Mouse (Mus musculus) left cerebral cortex, adult 9 months (tissue): ENCODE measurements around the gene Ptpdc1.

Source experiments
- DNase-seq, 2 experiments: peaks; one replicate each; pipeline ENCODE4 v3.0.0; 2022; ENCODE audit warnings: low spot score in 2 of 2

The Ptpdc1 gene

DNA sequence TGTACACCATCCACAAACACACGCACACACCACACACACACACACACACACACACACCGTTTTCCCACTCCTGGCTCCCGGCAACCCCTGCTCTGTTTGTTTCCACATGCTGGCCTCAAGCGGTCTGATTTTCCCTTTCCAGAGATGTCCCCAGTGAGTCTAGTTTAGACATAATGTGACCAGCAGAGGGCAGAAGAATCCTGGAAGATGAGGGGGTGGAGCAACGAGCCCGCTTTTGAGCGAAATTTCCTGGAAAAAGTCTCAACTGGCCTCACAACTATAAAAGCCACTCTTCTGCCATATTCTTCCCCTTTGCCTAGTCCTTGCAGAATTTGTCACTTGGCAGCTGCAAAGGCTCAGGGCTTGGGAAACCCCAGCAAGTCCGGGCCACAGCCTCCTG, 30.2 kb upstream of the Ptpdc1 start:
- peak in 1 of 2 experiments; percentile 65 for DNase-seq

DNA sequence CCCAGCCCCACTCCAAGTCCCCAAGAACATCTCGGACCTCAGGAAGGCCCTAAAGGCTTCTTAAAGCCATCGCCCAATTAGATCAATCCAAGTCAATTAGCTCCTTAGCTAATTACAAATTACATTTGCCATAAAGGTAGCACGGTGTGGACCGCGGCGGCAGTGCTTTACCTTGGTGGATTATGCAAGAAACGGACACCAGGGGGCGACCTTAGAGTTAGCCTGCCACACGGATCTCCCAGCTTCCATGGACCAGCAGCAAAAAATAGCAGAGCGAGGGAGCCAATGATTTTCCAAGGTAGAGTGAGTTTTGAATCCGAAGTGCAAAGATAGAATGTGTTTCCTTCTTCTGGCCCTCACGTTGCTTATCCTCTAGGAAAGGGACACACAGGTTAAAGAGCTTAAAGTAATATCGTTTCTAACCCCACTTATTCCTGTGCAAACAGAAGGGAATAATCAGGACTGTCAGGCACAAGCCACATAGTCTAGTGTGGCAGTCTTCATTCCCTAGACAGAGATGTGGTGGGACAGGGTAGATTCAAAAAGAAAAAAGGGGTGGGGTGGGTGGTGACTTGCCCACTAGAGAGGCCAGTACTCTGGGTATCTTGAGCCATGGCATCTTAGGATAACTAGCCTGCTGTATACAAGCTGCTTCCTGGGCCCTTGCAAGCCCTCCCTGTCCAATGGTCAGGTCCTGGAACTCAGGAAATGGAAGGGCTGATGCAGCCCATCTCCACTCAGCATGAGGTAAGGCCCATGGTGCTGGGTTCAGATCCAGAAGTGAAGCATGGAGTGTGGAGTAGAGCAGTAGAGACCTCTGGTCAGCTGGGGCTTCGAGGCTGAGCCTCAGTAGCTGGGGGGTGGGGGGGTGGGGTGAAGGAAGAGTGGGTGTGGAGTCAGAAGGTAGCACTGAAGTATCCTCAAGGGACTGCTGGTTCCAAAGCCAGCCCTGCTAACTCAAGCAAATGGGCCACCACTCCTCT, 28.6 kb upstream of the Ptpdc1 start:
- peak in 1 of 2 experiments; percentile 78 for DNase-seq

DNA sequence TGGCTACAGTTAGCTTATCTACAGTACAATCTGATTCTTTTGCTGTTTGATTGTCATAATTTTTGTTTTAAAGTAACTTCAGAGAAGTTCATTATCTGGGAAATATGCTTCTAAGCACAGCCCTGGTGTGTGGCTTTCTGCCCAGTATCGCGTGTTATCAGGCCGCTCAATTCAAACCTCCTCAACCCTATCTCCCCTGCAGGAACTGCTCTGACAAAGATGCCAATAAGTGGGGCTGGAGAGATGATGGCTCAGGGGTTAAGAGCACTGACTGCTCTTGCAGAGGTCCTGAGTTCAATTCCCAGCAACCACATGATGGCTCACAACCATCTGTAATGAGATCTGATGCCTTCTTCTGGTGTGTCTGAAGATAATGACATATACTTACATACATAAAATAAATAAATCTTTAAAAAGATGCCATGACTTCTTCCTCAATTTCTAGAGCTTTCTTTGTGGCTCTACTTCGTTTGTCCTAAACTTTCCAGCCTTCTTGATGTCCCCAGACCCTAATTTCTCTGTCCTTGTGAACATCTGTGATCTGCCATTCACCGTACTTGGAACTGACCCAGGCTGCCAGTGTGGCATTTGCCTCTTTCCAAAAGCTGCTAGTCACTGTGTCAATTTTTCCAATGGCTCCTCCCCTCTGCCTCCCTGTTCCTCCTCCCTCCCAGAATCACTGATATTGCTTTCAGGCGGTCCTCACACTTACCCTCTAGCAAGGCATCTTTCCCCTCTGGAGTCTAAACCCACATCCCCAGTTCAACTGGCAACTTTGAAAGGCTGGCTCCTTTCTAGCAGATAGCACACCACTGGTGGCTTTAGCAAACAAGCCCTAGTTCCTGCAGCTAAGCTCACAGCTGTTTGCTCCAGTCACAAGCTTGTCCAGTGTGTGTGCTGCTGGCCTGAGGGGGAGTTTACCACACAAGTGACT, 25.9 kb upstream of the Ptpdc1 start:
- no peak for DNase-seq

DNA sequence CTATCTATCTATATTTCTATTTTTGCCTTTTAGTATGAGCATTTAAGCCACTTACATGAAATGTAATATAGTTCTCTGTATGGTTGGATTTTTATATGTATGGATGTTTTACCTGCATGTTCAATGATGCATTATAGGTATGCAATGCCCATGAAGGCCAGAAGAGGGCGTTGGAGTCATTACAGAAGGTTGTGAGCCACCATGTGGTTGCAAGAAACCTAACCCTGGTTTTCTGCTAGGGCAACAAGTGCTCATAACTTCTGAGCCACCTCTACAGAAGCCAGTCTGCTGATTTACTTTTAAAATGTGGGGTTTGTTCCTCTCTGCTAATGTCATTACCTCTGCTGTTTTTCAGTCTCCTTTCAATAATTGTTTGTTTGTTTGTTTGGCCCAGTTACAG, 25.2 kb upstream of the Ptpdc1 start:
- DNase-seq: no peak

DNA sequence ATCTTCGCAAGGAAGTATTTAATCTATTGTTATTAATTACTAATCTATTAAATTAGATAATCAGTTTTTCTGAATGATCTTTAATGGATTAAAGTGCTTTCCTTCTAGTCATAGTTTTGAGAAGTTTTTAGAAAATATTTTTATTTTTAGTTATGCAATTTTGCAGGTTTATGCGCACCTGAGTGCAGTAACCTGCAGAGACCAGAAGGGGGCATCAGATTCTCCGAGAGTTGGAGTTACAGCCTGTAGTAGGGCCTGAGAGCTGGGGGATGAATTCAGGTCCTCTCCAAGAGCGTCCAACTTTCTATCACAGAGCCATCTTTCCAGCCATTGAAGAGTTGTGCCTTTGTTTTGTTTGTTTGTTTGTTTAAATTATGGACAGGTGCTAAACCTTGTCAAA, 21.2 kb upstream of the Ptpdc1 start:
- no peak for DNase-seq

DNA sequence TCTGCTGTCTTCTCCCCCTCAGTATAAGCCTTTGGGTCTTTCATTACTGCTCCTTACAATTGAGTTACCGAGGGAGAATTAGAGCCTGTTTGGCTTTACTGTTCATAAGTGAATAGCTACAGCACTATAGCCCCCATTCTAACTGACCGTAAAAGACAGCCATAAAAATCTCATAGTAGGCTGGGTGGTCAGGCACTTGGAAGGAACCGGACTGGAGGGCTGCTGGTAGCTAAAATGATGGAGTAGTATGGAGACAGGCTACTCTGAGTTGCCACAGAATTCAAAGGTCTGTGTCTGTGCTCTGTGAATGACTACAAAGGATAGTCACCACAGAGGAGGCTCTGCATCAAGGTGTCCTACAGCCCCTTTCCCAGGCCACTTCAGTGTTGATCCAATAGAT, 18.5 kb upstream of the Ptpdc1 start:
- no peak for DNase-seq

DNA sequence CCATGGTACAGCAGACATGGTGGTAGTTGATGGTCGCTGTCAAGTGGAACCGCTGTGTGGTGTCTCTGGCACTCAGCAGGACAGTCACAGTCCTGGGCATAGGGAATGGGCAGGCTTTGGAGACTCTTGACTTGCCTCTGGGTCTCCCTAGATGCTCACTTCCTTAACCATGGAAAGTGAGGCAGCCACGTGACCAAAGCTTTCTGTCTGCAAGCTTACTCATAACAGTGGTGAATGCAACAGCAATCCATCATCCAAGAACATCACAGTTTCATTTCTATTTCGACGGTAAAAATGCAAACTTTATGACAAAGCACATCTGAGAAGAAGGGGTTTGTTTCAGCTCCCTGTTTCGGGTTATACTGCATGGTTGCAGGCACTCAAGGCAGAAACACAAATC, 17.6 kb upstream of the Ptpdc1 start:
- DNase-seq: no peak

DNA sequence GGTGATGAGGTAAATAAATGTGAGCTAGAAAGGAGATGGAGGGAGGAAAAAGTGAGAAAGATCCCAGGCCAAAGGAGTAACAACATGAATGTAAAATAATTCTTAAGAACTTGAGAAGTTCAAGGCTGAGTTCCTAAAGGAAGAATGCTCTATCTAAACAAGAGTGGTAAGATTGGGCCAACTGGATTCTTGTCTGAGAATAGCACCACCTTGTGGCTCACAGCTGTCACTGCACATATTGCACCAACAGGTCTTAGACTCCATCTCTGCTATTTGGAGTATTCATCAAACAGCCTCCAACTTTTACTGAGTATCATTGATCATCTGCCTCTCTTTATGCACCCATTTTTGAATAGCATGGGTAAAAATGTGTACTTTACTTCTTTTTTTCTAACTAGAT, 14.1 kb upstream of the Ptpdc1 start:
- peak in 1 of 2 experiments; percentile 77 for DNase-seq

DNA sequence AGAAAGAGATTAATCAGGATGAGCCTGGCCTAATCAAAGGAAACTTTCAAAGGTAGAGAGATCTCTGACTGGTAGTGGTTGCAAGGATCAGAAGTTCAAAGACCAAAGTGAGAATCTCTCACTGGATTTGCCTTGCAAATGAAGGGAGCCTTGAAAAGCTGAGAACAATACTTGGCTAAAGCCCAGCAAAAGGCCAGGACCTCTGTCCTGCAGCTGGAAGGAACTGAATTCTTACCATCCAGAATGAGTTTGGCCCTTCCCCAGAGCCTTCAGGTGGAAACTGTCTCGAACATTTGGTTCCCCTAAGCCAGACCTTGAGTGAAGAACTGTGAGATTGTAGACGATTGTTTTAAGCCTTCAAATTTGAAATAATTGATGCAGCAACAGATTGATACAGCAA, 12.2 kb upstream of the Ptpdc1 start:
- no peak for DNase-seq

DNA sequence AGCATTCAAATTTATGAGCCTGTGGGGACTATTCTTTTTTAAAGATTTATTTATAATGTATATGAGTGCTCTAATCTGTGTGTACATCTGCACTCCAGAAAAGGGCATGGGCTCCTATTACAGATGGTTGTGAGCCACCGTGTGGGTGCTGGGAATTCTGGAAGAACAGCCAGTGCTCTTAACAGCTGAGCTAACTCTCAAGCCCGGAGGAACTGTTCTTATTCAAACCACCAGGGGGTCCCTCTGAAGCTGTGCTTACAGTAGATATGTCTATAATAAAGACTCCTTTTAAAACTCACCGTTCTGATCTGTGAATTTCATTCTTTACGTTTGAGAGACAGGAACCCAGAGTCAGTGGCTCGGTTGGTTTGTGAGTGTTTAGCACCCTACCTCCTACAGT, 6.2 kb upstream of the Ptpdc1 start:
- DNase-seq: no peak

DNA sequence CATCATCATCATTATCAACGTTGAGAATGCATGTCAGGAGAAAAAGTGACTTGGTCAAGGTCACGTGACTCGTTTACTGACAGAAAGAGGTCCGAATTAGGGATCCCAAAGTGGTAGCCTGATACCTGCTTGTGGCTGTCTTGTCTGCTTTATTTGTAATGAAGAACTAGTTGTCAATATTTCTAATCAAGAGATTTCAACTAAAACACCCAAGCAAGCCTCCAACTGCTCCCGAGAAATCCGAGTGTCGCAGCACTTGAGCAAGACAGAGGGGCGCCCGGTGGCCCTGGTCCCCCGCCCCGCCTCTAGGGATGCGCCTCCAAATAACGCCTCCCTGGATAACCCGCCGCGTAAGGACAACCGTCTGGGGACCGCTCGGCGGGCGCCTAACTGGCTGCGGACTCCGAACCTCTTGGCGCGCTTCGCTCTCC, 481 bp downstream of the Ptpdc1 start:
- peak in 1 of 2 experiments; percentile 46 for DNase-seq

DNA sequence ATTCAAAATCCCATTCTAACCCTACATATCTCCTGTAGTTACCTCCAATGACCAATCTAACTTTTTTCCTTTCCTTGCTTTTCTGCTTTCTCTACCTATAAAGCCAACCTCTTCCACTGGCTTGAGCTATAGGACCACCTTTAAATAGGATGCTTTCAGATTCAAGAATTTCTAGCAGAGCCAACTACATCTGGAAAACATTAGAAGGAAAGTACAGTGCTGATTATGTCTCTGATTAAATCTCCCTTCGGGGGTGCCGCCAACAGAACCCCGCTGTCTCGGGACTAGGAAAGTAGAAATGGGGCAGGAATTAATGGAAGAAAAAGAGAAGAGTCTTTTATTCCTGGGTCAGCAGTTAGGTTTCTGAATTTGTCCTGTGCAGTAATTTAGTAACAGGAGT, 6.6 kb downstream of the Ptpdc1 start:
- no peak for DNase-seq

DNA sequence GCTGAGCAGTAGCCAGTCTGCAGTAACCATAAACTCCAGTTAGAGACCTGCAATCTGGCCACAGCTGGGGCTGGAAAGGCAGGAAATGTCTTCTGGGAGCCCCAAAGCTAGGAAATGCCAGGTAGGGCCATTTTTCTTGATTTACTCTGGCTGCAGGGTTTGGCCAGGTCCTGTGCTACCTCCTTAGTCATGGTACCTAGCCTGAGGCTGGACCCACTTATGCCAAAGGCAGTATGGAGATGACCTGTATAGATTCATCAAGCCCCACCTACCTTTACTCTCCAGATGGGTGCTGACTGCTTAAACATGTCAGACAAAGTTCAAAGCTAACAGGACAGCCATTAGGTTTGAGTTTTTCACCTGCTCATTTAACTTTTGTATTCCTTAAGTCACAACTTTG, 7.7 kb downstream of the Ptpdc1 start:
- DNase-seq: no peak

DNA sequence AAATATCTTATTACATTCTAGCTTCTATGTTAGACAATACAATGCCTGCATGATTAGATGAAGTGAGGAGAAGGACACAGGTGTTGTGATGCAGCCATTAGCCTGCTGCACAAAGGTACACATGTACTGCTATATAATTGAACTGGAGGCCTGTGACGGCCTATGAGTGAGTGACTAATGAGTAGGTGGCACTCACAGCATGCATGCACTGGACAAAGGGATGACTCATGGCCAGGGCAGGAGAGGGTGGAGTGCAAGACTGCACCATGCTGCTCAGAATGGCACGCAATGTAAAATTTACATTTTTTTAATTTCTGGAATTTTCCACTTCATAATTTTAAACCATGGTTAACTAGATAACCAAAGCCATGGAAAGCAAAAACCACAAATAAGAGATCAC, 10.9 kb downstream of the Ptpdc1 start:
- DNase-seq: no peak

DNA sequence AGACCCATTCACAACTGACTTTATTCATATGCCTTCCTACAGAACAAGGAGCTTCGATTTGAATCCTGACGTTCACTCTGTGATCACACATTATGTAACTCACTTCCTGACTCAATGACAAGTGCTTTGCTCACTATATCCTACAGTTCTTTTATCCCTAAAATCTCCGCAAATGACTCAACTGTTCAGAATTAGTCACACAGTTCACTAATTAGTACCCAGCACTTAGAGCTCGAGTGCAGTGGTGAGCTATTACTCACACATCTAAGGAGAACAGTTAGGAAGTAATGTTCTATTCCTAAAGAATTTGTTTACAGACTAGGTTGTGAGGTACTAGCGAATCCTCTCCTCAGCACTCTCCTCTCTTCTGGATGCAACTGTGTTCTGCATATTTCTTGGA, 16.4 kb downstream of the Ptpdc1 start:
- peak; percentile 25 to 68 for DNase-seq

DNA sequence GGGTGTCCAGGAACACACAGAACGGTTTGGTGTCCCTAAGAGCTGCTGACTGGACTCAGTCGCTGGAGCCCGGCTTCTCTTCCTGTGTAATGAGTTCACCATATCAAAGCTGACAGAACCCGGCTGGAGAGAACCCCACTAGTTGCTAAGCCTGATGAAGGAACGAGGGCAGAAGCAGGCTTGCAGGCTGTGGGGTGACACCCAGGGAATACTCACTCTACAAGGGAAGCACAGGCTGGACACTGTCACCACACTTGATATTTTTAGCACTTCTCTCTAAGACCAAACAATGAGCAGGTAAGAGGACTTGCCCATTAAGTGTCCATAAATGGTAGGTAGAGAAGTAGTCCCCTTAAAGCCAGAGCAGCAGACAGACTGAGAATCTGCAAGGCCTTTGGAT, 20.9 kb downstream of the Ptpdc1 start:
- DNase-seq: no peak

DNA sequence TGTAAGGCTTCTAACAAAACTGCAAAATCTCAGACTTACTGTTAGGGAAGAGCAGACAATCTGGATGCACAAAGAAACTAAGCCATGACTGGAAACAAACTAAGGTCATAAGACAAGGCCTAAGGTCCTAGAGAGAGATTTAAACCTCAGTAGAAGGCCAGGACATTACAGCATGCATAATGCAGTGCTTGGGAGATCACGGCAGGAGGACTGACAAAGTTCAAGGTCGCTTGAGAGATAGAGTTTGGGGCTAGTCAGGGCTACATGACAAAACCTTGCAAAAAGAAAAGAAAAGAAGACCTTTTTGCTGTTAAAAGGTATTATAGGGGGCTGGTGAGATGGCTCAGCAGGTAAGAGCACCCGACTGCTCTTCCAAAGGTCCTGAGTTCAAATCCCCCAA, 22.2 kb downstream of the Ptpdc1 start:
- DNase-seq: no peak

DNA sequence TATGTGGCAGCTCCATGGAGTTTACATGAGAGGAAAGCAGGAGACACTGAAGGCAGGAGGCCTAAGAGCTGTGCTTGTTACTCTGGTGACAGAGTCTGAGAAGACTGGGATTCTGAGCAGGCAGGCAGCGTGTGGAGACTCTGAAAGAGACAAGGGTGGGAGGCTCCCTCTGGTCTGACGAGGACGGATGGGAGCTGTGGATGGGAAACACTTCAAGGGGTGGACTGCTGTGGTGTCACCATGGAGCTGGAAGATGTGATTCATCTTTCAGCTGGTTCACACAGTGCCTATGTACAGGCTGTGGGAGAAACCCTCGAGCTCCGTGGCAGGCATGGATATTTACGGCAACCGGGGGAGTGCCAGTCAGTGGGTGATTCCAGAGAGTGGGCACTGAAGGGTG, 30.9 kb downstream of the Ptpdc1 start:
- DNase-seq: peak; percentile 64

DNA sequence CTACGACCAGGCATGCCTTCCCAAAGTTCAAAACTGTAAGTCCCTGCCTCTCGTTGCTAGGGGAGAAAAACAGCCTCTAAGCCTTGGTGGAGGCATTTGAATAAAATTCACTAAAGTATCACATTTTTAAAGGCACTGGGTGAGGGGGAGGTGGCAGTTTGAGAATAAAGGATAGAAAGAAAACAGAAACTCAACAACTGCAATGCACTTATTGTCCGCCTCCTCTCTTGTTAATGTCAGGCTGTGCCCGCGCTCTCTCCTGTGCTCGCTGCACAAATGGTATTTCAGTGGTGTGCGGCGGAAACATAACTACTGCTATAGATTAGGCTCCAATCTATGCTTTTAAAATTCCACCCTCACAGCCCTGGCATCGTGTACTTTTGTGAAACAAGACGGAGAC, 31.4 kb downstream of the Ptpdc1 start:
- peak; percentile 49 to 64 for DNase-seq

DNA sequence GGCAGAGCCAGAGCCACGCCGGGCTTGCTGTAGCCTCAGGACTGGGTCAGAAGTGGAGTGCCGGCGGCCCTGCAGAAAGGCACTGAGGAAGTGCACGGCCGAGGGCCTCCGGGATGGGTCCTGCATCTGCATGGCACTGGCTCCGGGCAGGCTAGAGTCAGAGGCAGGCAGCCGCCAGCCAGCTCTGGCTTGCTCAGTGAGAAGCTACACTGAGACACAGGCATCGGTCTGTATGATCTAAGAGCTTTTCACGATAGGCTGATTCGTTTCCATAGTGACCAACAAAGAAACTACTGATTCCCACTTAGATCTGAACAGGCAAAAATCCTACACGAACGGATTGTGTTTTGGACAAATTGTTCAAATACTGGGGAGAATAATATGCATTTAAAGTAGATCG, 32.3 kb downstream of the Ptpdc1 start:
- peak; percentile 42 to 59 for DNase-seq

DNA sequence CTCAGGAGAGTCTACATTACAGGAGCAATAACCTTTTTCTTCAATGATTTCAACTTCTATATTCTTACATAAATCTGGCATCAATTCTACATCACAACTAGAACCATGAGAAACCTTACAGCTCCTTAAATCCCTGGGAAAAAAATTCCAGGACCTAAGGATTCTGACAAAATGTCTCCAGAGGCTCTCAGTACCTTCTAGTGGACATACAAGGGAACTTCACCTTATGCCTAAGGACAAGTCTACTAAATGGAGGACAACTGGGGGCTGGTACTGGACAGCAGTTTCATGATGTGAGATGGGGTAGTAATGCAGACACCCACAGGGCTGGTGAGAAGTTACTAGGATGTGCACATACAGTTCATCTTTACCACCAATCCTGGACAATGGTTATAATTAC, 34.7 kb downstream of the Ptpdc1 start:
- DNase-seq: no peak

DNA sequence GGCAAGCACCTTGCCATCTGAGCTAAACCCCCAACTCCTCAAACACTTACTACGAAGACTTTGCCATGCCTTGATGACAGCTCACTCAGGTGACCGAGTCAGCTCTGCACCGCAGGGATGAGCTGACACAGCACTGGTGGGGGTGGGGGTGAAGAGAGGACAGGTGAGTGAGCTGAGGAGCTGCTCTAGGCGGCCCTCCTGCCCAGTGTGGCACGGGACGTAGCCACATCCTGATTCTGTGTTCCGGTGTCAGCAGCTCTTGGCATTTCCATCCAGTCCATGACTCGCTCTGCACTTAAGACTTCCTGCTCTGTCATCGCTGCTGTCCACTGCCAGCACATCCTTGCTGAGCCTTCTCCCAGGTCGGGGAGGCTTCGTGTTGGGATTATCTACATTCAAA, 38.1 kb downstream of the Ptpdc1 start:
- no peak for DNase-seq

DNA sequence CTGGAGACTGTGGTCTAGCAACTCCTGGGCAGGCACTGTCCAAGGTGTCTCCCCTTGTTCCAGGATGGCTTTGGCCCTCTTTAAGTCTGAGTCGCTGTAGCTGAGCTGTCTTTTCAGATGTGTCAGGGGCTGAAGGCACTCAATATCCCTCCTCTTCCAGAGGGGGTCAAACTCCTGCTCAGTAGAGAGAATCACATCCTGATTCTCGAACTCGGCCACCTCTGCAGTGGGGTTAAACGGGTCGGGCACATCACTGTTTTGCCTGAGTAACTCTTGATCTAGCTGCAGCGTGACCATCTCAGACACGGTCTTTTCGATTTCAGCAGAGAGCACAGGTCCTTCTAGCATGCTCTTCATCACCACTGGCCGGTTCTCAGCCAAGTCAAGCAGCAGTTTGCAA, 39.0 kb downstream of the Ptpdc1 start:
- no peak for DNase-seq
